ENCODE assay signal across 24 mouse cellular contexts in genomic region chr5:120718600-120719378, GRCm38 (mm10). TPM values are rescaled to one million over a fixed set of nuclear protein-coding genes. Genes with fewer than 3 reads are reported as not detected.
DNase-seq lines count a peak whose midpoint lies in the region; ATAC-seq and TF ChIP-seq lines count a peak whose summit lies in the region.
"Had no signal": no experiment of that assay in that cellular context is flagged by ENCODE, and none has a peak within 500 bp of the region (broad histone marks: within the 10 kb centered on the region; RNA-seq: fewer than 3 reads in every experiment).

No protein-coding gene starts in this region.

- no peaks in the 10 kb centered on the region for H3K36me3 ChIP-seq in heart, embryonic 13.5 days
- H3K36me3 ChIP-seq in midbrain, postnatal 0 days (ENCODE audit: insufficient read depth, low read length), result no peaks in the 10 kb centered on the region
- no peaks in the 10 kb centered on the region for H3K36me3 ChIP-seq in midbrain, embryonic 14.5 days (ENCODE audit: control insufficient read depth, insufficient read depth, low read length)
- H3K36me3 ChIP-seq in stomach, embryonic 15.5 days, result no peaks in the 10 kb centered on the region
- H3K36me3 ChIP-seq: embryonic facial prominence, embryonic 13.5 days; forebrain, embryonic 15.5 days; heart, embryonic 10.5 days; limb, embryonic 12.5 days; neural tube, embryonic 12.5 days had no signal

- WGBS in heart, embryonic 13.5 days, result 44% methylated on average over 15 of the region's 15 CpGs
- WGBS in midbrain, postnatal 0 days, result 68% methylated on average over 11 of the region's 15 CpGs
- 52% methylated on average over 15 of the region's 15 CpGs for WGBS in midbrain, embryonic 14.5 days
- 39% methylated on average over 15 of the region's 15 CpGs for WGBS in stomach, embryonic 15.5 days

- peaks cover 6% of the 10 kb centered on the region; the same call in 1 of the 2 replicates for H3K4me1 ChIP-seq in heart, embryonic 13.5 days
- no peaks in the 10 kb centered on the region for H3K4me1 ChIP-seq in midbrain, postnatal 0 days (ENCODE audit: insufficient read depth, low read length)
- H3K4me1 ChIP-seq in midbrain, embryonic 14.5 days (ENCODE audit: control insufficient read depth, insufficient read depth, low read length), result no peaks in the 10 kb centered on the region
- H3K4me1 ChIP-seq in stomach, embryonic 15.5 days, result 0 out of 2 replicates have a peak, but pooled peaks cover 3% of the 10 kb centered on the region
- H3K4me1 ChIP-seq: embryonic facial prominence, embryonic 13.5 days; limb, embryonic 12.5 days; neural tube, embryonic 12.5 days had no signal

- peaks cover 39% of the 10 kb centered on the region for H3K27me3 ChIP-seq in heart, embryonic 13.5 days (replicated peaks)
- H3K27me3 ChIP-seq in midbrain, postnatal 0 days (ENCODE audit: insufficient read depth, low read length), result no peaks in the 10 kb centered on the region
- no peaks in the 10 kb centered on the region; the same call in 1 of the 2 replicates for H3K27me3 ChIP-seq in midbrain, embryonic 14.5 days (ENCODE audit: control insufficient read depth, insufficient read depth, low read length)
- H3K27me3 ChIP-seq in stomach, embryonic 15.5 days (replicated peaks), result peaks cover 8% of the 10 kb centered on the region
- H3K27me3 ChIP-seq: forebrain, embryonic 15.5 days had no signal

- no peak overlapping the region for H3K4me3 ChIP-seq in heart, embryonic 13.5 days
- no peak overlapping the region for H3K4me3 ChIP-seq in midbrain, postnatal 0 days (ENCODE audit: low read depth, low read length)
- H3K4me3 ChIP-seq in midbrain, embryonic 14.5 days (replicated peaks; ENCODE audit: low read depth, low read length), result no peak overlapping the region
- no peak overlapping the region for H3K4me3 ChIP-seq in stomach, embryonic 15.5 days (replicated peaks)
- H3K4me3 ChIP-seq: embryonic facial prominence, embryonic 13.5 days; forebrain, embryonic 15.5 days; heart, embryonic 10.5 days; limb, embryonic 12.5 days; neural tube, embryonic 12.5 days had no signal

- no peak overlapping the region for H3K4me2 ChIP-seq in heart, embryonic 13.5 days
- H3K4me2 ChIP-seq in midbrain, postnatal 0 days (ENCODE audit: low read depth, low read length, poor library complexity, severe bottlenecking), result no peak overlapping the region
- H3K4me2 ChIP-seq in midbrain, embryonic 14.5 days (ENCODE audit: low read length), result no peak overlapping the region
- no peak overlapping the region for H3K4me2 ChIP-seq in stomach, embryonic 15.5 days
- H3K4me2 ChIP-seq: embryonic facial prominence, embryonic 13.5 days; forebrain, embryonic 15.5 days; limb, embryonic 12.5 days; neural tube, embryonic 12.5 days had no signal

- no peak for DNase-seq in heart, adult 18-20 months
- DNase-seq in kidney, postnatal 4 days, result peak; percentile 33 to 48
- no peak for DNase-seq in kidney, postnatal 10 days
- no peak for DNase-seq in midbrain, postnatal 0 days (ENCODE audit: low spot score)
- DNase-seq in midbrain, embryonic 14.5 days, result no peak
- DNase-seq in adrenal gland, postnatal 4 days (ENCODE audit: low spot score in 2 of 2), result no peak
- DNase-seq: adrenal gland, adult 2 months; cerebellum, adult 9-10 months; heart, postnatal 14 days; lung, postnatal 36 days; spleen, adult 18-20 months had no signal

- peaks cover 5% of the 10 kb centered on the region; the same call in 1 of the 2 replicates for H3K9me3 ChIP-seq in heart, embryonic 13.5 days
- 0 out of 2 replicates have a peak, but pooled peaks cover 2% of the 10 kb centered on the region for H3K9me3 ChIP-seq in midbrain, postnatal 0 days (ENCODE audit: low read length)
- no peaks in the 10 kb centered on the region for H3K9me3 ChIP-seq in midbrain, embryonic 14.5 days (ENCODE audit: control insufficient read depth, low read length)
- no peaks in the 10 kb centered on the region for H3K9me3 ChIP-seq in stomach, embryonic 15.5 days
- H3K9me3 ChIP-seq: embryonic facial prominence, embryonic 13.5 days; forebrain, embryonic 15.5 days; heart, embryonic 10.5 days; limb, embryonic 12.5 days; neural tube, embryonic 12.5 days had no signal

- TF ChIP-seq CTCF in midbrain, postnatal 0 days (IDR thresholded peaks at IDR 0.05), result peak; percentile 47

- 0 out of 2 replicates have a peak, but pooled peaks have one; percentile 7 for ATAC-seq in heart, embryonic 13.5 days (ENCODE audit: extremely low read depth, insufficient number of reproducible peaks, low FRiP score, low TSS enrichment)
- ATAC-seq in midbrain, postnatal 0 days (ENCODE audit: low FRiP score), result no peak
- no peak for ATAC-seq in midbrain, embryonic 14.5 days (ENCODE audit: low FRiP score, low TSS enrichment)
- peak; percentile 7; the same call in 1 of the 2 replicates for ATAC-seq in stomach, embryonic 15.5 days (ENCODE audit: insufficient read depth, low FRiP score, low read depth)
- ATAC-seq: CD4-positive, CD25-positive, alpha-beta regulatory T cell, adult 4 months; forebrain, embryonic 15.5 days; hindbrain, embryonic 16.5 days; intestine, postnatal 0 days had no signal

- H3K9ac ChIP-seq in heart, embryonic 13.5 days, result no peak overlapping the region
- H3K9ac ChIP-seq in midbrain, postnatal 0 days (replicated peaks; ENCODE audit: low read length, poor library complexity, severe bottlenecking), result no peak overlapping the region
- no peak overlapping the region for H3K9ac ChIP-seq in midbrain, embryonic 14.5 days (replicated peaks; ENCODE audit: low read length)
- H3K9ac ChIP-seq in stomach, embryonic 15.5 days, result no peak overlapping the region
- H3K9ac ChIP-seq: embryonic facial prominence, embryonic 13.5 days; forebrain, embryonic 15.5 days; limb, embryonic 12.5 days; neural tube, embryonic 12.5 days had no signal

- H3K27ac ChIP-seq in heart, embryonic 13.5 days (replicated peaks), result no peak overlapping the region
- H3K27ac ChIP-seq in midbrain, postnatal 0 days (ENCODE audit: low read depth, low read length), result no peak overlapping the region
- no peak overlapping the region for H3K27ac ChIP-seq in midbrain, embryonic 14.5 days (replicated peaks; ENCODE audit: low read depth, low read length)
- no peak overlapping the region for H3K27ac ChIP-seq in stomach, embryonic 15.5 days
- H3K27ac ChIP-seq: embryonic facial prominence, embryonic 13.5 days; forebrain, embryonic 15.5 days; heart, embryonic 10.5 days; limb, embryonic 12.5 days; neural tube, embryonic 12.5 days had no signal

RNA-seq across cellular contexts. Expression of gene Dtx1, which starts 7.1 kb away (rescaled TPM):
- 0.74 and 0.84 TPM in 2 replicates for polyA plus RNA-seq in heart, embryonic 13.5 days (2015; fragmentation: Nextera tagmentation; extraction: Ambion mirVana)
- total RNA-seq in heart, adult 18-20 months (2021), result 1 to 10 TPM in 1 of 2 experiments, under 1 TPM in 1; 0.99 to 2.7 TPM
- total RNA-seq in midbrain, postnatal 0 days (2014; rRNA removed), result 240 and 242 TPM in 2 replicates
- polyA plus RNA-seq in midbrain, postnatal 0 days (2015; fragmentation: Nextera tagmentation; extraction: Ambion mirVana), result 63.0 and 67.9 TPM in 2 replicates
- 50.0 and 61.4 TPM in 2 replicates for polyA plus RNA-seq in midbrain, embryonic 14.5 days (2014; fragmentation: Nextera tagmentation; extraction: Ambion mirVana)
- 5.2 and 5.6 TPM in 2 replicates for polyA plus RNA-seq in stomach, embryonic 15.5 days (2015; fragmentation: Nextera tagmentation; extraction: Ambion mirVana)
- total RNA-seq in adrenal gland, postnatal 4 days (2021), result 10 to 100 TPM; 13.7 to 17.2 TPM
- polyA plus RNA-seq: liver, embryonic 16.5 days had no signal

RNA-seq across cellular contexts. Expression of gene Oas2, which starts 30.9 kb away (rescaled TPM):
- 0.24 and 0.32 TPM in 2 replicates for polyA plus RNA-seq in heart, embryonic 13.5 days (2015; fragmentation: Nextera tagmentation; extraction: Ambion mirVana)
- total RNA-seq in heart, adult 18-20 months (2021), result 1 to 10 TPM; 1.1 to 1.2 TPM
- total RNA-seq in midbrain, postnatal 0 days (2014; rRNA removed), result 0.27 and 1.4 TPM in 2 replicates
- 0.31 and 0.37 TPM in 2 replicates for polyA plus RNA-seq in midbrain, postnatal 0 days (2015; fragmentation: Nextera tagmentation; extraction: Ambion mirVana)
- 0.43 TPM in 1 of 2 replicates, not detected in the other for polyA plus RNA-seq in midbrain, embryonic 14.5 days (2014; fragmentation: Nextera tagmentation; extraction: Ambion mirVana)
- polyA plus RNA-seq in stomach, embryonic 15.5 days (2015; fragmentation: Nextera tagmentation; extraction: Ambion mirVana), result 0.46 and 0.51 TPM in 2 replicates
- total RNA-seq in adrenal gland, postnatal 4 days (2021), result under 1 TPM; 0.17 to 0.31 TPM
- polyA plus RNA-seq: heart, embryonic 10.5 days had no signal

RNA-seq across cellular contexts. Expression of gene Oas3, which starts 58.7 kb away (rescaled TPM):
- polyA plus RNA-seq in heart, embryonic 13.5 days (2015; fragmentation: Nextera tagmentation; extraction: Ambion mirVana), result 0.18 and 0.37 TPM in 2 replicates
- under 1 TPM in 1 of 2 experiments, not detected in 1; 0.05 TPM for total RNA-seq in heart, adult 18-20 months (2021)
- total RNA-seq in midbrain, postnatal 0 days (2014; rRNA removed), result 0.80 and 1.3 TPM in 2 replicates
- polyA plus RNA-seq in midbrain, postnatal 0 days (2015; fragmentation: Nextera tagmentation; extraction: Ambion mirVana), result 0.54 and 0.57 TPM in 2 replicates
- 1.1 TPM in 2 replicates for polyA plus RNA-seq in midbrain, embryonic 14.5 days (2014; fragmentation: Nextera tagmentation; extraction: Ambion mirVana)
- 0.32 and 0.40 TPM in 2 replicates for polyA plus RNA-seq in stomach, embryonic 15.5 days (2015; fragmentation: Nextera tagmentation; extraction: Ambion mirVana)
- under 1 TPM; 0.11 to 0.25 TPM for total RNA-seq in adrenal gland, postnatal 4 days (2021)
- total RNA-seq: gastrocnemius, postnatal 4 days; layer of hippocampus, postnatal 14 days had no signal
- polyA plus RNA-seq: limb, embryonic 12.5 days had no signal

Comparison
In these comparisons a context has a peak if more than half of its experiments do, and no peak if none do; other contexts are left out.
1. DNase-seq: peak in kidney, postnatal 4 days (2 of 2); none in heart, adult 18-20 months (0 of 2), kidney, postnatal 10 days (single experiment), midbrain, postnatal 0 days (single experiment), midbrain, embryonic 14.5 days (single experiment) and adrenal gland, postnatal 4 days (0 of 2).
2. ATAC-seq: peak in heart, embryonic 13.5 days (single experiment) and stomach, embryonic 15.5 days (single experiment); none in midbrain, postnatal 0 days (single experiment) and midbrain, embryonic 14.5 days (single experiment).